Mouse (Mus musculus): ENCODE results near the gene Iapp.
"Not testable (repeated sequence)": the region's sequence is repeated elsewhere in the genome, so short reads cannot be mapped to it uniquely, and the experiment has no call there.

Gene Iapp

DNA sequence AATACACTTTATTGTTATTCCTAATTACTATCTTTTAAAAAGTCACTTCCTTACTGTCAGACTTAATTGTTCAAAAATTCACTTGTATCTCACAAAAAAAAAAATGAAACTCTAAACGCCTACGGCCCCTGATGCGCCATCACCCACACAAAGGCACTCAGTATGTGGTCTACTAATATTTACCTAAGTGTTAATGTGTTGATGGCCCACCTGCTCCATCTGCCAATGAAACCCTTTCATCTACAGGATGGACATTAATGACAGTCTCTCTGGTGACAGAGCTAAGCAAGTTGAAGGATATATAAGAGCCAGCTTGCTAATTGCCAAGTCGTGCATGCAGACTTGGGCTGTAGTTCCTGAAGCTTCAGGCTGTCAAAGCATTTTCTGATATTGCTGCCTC is at the start of gene Iapp:
Gene Iapp (plus strand): TSS at position 326 of the 400 bp plus-strand sequence.
- no peak for DNase-seq (ENCODE audit: low read depth, low spot score)

DNA sequence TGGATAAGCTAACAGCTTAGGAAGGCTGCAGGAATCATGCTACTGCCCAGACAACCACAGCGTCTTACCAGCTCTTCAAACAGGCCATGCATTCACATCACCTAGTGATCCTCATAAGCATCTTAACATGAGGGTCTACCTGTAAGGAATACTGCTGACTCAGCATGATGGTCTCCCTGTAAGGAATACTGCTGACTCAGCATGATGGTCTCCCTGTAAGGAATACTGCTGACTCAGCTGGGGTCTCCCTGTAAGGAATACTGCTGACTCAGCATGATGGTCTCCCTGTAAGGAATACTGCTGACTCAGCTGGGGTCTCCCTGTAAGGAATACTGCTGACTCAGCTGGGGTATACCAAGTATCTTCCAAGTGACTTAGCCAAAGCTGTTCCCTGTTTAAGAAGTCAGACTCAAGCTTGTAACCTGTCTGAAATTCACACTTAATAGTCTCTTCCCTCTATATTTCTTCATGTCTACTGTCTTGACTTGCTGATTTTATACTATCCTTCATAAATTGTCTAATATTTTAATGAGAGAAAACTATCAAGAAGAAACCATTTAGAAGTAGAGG is 47.4 kb upstream of the Iapp start:
- DNase-seq (ENCODE audit: low read depth, low spot score), result not testable (repeated sequence)

DNA sequence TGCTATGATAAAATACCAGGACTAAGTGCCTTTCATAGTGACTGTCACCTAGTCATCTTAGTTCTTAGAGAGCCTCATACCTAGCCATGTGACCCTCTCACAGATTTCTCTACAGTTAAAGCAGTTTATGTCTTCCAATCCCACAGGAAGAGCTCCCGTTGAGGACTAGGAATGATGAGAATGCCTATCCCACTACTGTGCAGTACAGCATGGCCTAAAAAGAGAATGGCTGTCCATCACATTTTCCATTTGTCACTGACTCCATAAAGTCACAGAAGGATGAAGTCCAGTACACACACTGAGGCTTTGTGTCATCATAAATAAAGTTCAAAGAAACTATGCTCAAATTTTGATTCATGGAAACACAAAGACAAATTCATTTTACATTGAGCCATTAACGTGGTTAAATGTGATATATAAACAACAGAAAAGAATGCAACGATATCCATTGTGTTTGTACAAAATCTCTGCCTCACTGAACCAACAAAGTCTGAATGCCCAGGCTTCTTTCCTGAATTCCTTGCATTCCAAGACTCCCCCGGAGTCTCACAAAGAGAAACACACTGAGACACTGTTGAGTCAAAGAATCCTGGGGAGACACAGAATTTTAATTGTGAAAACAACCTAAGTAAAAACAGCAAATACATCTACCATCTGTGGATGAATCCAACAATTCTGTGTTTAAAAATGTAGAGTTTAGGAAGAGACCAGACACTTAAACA is 22.3 kb upstream of the Iapp start:
- no peak for DNase-seq (ENCODE audit: low read depth, low spot score)

DNA sequence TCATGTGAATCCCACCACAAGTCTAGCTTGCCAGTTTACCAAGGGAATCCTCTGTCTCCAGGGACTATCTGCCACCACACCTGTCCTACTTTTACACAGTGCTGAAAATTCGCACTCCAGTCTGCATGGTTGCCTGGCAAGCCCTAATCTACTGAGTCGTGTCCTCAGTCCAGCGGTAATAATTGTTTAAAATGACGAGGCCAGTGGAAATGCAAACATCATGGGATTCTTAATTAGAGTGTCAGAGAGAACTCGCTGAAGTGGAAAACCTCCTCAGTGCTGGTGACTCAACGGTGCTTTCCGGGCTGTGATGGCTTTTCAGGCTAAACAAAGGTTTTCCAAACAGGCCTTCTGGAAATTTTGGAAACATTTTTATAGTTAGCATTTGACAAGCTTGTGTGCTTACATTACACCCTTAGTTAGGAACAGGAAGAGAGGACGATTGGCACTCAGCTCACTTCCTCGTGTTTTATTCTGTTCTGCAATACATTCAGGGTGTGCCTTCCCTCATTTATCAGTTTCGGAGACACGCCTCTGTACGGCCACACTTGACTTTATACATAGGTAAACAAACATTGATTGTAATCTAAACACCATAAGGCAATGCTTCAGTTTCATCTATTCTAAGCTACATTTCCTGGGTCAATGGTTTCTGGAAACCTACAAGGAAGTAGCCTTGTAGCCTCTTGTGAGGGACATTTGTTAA is 8.7 kb upstream of the Iapp start:
- DNase-seq (ENCODE audit: low read depth, low spot score), result no peak

DNA sequence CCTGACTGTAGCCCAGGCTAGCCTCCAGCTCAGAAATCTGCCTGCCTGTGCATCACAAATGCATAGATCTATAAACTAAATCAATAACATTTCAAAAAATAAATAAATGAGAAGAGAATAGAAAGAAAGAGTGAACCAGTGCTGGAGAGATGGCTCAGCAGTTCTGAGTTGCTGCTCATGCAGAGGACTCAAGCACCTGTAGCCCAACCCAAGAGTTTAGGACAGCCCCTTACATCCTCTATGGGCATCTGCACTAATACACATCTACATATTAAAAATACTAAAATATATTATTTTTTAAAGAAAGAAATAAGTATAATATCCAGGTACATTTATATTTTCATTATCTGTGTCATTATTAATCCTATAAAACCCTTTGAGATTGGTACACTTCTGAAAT is 6.9 kb downstream of the Iapp start:
- DNase-seq (ENCODE audit: low read depth, low spot score), result no peak

DNA sequence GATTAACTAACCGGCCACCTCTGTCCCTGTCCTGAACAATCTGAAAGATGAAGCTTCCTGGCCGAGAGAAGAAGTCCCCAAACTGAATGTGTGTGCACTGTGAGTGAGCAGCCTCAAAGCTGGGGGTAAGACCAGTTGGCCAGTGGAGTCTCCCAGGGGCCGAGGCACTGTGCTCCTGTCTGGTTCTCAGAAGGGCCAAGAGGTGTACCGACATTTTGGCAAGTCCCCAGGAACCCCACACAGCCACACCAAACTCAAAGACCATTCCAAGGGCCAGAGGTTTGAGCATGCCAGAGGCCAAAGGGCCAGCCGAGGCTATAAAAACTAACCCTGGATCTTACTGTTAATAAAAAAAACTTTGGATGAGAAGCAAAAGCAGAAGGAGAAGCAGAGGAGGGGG is 16.1 kb downstream of the Iapp start:
- no peak for DNase-seq (ENCODE audit: low read depth, low spot score)

DNA sequence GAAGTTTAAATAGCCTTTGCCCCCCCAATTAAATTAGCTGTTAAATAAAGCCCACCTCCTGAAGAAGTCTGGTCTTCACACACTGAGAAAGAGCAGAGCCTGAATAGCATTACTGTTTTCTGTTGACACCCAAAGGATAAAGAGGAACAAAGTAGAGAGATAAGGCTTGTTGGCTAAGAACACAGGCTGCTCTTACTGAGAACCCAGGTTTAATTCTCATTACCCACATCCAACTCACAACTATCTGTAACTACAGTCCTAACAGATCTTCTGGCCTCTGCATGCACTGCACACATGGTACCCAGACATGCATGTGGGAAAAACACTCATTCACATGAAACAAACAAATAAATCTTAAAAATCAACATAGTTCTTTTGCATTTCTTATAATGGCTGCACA is 18.9 kb downstream of the Iapp start:
- DNase-seq (ENCODE audit: low read depth, low spot score), result no peak

DNA sequence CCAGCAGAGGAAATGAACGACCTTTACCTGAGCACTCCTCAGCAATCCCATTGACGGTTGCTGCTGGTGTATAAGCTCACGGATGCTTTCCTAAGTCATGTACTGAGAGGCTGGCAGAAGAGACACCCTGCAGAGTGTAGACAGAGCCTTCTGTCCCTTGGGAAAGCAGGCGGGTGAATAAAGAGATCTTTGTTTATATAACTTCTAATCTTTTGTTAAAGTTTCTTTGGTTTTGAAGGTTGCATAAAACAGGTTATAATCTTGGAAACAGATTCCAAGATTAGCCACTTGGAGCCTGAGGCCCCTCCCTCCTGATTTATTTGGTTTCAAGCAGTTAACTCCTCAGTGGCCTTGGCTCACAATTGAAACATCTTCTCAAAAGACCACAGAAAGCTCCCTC is 24.7 kb downstream of the Iapp start, which contains the start of gene Slco1a5:
Gene Slco1a5 (minus strand): TSS at position 101 of the 400 bp plus-strand sequence.
- DNase-seq (ENCODE audit: low read depth, low spot score), result no peak

DNA sequence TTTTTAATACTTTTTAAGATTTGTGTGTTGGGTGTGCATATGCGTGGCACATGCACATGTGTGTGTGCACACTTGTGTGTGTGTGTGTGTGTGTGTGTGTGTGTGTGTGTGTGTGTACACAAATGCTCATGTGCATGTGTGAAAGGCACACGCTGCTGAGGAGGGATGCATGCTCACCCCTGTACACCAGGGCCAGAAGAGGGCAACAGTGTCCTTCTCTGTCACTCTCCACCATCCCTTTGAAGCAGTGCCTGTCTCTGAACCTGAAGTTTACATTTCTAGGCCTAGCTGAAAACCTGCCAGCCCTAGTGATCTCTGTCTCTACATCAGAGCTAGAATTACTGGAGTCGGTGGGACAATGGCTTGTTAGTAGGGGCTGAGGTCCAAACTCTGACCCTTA is 28.4 kb downstream of the Iapp start:
- DNase-seq (ENCODE audit: low read depth, low spot score), result no peak

DNA sequence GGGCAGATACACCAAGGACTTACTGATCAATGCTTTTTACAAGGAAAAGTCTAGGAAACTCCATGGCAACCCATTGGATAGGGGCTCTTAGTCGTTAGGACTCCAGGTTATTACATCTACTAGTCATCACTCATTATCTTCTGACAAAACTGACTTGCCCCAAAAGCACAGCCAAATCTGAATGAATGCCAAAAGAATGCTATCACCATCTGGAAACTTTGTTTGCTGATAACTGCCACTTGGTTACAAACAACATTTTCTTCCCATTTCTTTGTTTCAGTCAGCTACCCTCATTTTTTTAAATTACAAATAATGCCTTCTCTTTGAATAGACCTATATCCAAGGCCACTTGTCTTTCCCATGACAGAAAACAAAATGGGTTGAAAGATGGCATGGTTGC is 31.0 kb downstream of the Iapp start:
- DNase-seq (ENCODE audit: low read depth, low spot score), result no peak

DNA sequence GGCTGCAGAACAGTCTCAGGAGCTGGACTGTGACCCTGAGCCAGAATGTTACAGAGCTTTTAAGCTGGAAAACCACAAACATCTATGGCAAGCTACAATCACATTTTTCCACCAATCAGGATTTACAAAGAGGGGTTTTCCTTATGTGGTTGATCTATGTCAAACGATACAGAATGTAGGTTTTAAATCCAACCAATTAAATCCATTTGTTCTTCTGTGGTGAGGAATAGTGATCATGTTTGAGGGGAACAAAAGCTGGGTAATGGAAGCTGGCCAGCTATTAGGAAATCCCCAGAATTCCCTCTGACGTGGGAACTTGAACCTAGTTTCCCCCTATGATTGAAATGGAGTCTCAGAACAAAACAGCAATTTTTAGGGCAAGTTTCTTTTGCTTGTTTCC is 40.7 kb downstream of the Iapp start:
- no peak for DNase-seq (ENCODE audit: low read depth, low spot score)

DNA sequence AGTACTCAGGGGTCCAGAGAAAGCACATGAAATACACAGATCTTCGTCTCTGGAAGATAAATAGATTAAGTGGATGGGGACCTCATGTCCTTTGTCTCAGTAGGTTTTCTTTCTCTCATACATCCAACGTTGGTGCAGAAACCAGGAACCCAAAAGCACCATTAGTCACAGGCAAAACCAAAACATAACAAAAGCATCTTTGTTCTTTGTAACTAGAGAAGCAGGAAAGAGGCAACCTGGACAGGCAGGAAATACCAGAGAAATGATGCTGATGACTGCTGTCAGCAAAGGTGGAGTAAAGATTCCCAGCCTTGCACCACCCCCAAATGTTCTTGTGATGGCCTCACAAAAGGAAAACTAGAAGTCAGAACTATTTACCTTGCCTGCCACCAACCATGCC is 41.4 kb downstream of the Iapp start:
- DNase-seq (ENCODE audit: low read depth, low spot score), result no peak

DNA sequence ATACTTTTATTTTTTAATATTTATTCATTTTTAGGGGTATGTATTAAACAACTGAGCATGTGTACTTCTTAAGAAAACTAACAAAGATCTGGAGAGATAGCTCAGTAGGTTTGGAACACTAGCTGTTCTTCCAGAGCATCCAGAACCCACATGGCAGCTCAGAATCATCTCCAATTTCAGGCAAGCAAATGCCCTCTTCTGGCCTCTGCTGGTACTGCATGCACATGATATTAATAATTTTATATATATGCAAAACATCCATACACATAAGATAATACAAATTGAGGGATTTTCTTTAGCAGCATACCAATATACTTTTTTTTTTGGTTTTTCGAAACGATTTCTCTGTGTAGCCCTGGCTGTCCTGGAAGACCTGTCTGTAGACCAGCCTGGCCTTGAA is 45.3 kb downstream of the Iapp start:
- no peak for DNase-seq (ENCODE audit: low read depth, low spot score)

DNA sequence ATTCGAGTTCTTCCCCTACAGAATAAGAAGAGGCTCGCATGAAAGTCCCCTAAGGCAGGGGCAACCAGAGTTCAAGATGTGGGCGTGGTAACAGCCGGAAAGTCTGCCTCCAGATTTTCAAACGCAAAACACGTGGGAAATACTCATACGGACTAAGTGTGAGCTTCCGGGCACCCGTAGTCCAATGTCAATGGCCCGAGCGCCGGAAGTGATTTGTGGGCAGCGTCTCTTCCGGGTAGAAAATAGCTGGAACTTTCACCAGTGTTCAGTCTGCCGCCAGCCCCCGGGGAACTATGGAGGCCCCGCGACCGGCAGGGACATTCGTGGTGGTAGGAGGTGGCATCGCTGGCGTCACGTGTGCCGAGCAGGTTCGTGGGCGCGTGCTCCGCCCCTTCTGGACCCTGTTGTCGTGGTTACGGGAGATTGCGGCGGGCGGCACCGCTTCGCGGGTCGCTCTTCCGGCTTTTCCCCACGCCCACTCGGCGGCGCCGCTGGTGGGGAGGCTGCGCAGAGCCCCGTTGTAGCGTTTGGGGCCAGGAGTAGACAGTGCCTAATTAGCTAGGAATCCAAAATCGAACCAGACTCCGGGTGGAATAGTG is 47.3 kb downstream of the Iapp start, which contains the start of gene Pyroxd1:
Gene Pyroxd1 (plus strand): TSS at position 215 of the 599 bp plus-strand sequence.
- DNase-seq (ENCODE audit: low read depth, low spot score), result peak; percentile 96

DNA sequence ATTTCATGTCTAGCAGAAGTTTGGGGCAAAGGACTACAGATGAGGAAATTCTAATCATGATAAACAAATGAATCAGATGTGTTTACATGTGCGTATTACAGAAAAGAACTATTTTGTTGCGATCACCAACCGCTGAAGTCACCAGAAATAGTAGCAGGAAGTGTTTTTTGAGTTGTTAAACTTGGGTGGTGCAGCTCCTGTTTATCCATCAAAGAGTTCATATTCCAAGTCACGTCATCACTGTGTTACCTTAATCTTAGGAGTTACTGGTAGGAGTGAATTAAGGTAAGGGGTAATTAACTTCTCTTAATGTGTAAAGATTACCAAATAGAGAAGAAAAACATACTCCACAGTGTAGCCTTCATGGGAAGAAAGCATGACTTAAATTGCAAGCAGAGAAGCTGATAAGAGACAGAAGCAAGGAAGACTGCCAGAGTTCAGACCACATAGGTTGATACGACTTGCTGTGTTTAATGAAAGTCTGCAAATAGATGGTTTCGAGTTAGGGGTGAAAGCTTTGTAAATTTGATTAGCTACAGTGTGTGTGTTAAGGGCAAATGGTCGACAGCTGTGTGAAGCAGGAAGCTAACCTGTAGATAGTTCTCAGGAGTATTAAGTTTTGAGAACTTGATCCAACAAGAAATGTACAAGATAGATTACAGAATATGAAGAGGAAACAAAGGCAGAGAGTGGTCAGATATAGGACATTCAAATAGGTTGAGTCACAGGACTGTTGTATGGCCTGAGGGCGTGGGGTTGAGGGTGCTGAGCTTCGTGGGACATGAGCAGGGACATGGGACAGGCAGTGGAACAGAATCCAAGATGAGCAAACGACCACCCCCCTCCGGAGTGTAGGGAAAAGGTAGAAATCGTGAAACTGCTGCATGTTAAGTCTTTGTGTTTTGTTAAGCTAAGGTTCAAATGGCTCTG is 48.2 kb downstream of the Iapp start:
- no peak for DNase-seq (ENCODE audit: low read depth, low spot score)

DNA sequence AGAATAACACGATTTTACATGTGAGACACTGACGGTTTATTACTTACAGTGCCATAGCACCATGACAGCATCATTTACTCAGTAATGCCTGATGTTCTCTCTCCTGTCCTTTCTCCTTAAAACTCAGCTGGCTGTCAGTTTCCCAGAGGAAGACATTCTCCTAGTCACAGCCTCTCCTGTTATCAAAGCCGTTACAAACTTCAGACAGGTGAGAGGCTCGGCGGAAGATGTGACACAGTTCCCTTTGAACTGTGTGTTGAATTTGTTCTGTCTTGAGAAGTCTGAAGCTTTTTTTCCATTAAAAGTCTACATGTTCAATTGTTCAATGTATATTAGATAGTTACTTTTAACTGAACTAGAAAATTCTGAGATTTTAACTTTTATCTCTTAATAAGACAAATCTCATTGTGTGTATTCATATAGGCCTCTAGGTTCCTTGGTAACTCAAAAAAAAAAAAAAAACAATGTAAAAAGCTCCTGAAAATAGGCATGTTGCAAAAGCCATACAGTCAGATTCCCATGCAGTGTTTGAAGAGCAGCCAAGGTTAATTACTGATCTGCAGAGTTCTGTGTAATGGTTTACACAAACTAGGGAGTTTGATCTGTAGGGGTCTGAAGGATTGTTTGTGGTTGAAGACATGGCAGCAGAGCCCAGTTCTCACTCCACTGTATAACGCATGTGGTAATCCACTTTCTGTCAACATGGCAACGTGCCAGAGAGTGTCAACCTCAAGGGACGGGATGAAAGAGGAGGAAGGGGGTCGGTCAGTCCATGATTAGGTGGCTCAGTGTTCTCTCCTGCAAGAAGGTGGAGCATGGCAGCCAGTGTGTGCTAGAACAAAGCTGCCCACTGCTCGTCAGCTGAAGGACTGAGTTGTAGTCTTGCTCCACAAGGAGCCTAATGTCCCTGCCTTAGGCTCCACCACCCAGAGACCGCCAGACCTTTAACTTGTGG is 49.5 kb downstream of the Iapp start:
- DNase-seq (ENCODE audit: low read depth, low spot score), result no peak

DNA sequence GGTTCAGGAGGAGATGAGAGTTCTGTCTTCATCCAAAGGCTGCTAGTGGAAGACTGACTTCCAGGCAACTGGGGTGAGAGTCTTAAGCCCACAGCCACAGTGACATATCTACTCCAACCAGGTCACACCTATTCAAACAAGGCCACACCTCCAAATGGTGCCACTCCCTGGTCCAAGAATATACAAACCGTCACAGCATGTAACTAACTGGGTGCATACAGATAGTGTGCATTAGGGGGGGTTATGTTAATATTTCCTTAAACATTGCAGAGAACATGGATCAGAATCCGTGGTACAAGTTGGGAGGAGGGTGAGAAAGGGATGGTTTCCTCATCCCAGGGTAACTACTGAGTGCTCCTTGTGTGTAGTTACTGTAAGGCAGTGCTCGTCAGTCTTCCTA is 53.9 kb downstream of the Iapp start:
- not testable (repeated sequence) for DNase-seq (ENCODE audit: low read depth, low spot score)
